Mouse (Mus musculus) gastrocnemius, adult 18-20 months (tissue): Measurements from ENCODE around the gene Slc22a23. TPM values are rescaled to one million over a fixed set of nuclear protein-coding genes. Genes with fewer than 3 reads are reported as not detected.

ENCODE experiments used
- DNase-seq: peaks from one replicate; pipeline ENCODE4 v3.0.0; 2021; ENCODE audit warnings: low spot score
- total RNA-seq, 2 experiments: library from RNA; stranded (reverse); gene quantifications; 2 replicates each; pipeline ENCODE4 v1.2.3; 2021

Gene Slc22a23
- total RNA-seq, 2 experiments from 2014 or later, result 10.2 to 13.1 TPM

DNA sequence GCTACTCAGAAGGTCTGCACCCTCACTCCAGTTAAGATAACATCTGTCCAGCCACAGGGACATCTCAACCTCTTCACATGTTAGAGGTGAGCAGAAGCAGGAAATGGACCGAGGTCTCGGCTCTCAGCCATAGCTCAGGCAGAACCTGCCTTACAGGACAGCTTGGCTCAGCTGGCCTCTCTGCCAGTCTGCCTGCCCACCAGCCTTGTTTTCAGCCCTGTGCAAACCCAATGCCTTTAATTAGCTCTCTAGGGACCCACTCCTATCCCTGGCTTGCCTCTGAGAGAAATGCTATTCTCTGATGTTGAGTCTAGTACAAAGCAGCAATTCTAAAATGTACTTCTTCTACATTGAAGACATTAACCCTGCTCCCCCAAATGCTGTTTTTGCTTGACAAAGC lies 73.3 kb downstream of the Slc22a23 start:
- no peak for DNase-seq

DNA sequence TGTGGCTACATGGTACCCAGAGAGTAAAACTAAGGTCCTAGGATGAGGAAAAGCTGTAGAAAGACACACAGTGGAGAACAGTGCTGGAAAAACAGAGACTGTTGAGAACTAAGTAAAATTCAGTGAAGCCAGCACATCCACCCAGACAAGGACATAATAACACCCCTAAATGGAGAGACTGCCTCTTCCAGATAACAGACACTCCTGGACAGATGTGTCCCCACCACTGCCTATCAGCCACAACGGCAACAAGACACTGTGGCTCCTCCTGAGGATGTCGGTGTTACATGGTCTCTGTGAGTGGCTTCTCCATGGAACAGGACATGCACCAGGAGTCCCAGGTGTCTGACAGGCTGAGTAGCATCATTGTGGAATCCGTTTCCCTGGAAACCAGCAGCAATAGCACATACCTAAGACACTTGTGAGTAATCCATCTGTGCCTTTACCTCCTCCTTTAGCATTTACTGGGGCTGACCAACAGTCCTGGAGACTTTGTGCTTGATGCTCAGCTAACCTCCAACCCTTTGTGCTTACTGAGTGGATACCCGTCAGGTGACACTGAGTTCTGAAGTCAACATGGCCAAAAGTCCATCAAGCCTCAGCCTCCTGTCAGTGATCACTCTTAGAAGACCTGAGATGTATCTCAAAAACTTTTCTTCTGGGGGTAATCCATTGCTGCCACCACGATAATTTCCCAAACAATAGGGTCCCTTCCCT lies 73.9 kb downstream of the Slc22a23 start:
- DNase-seq, result no peak

DNA sequence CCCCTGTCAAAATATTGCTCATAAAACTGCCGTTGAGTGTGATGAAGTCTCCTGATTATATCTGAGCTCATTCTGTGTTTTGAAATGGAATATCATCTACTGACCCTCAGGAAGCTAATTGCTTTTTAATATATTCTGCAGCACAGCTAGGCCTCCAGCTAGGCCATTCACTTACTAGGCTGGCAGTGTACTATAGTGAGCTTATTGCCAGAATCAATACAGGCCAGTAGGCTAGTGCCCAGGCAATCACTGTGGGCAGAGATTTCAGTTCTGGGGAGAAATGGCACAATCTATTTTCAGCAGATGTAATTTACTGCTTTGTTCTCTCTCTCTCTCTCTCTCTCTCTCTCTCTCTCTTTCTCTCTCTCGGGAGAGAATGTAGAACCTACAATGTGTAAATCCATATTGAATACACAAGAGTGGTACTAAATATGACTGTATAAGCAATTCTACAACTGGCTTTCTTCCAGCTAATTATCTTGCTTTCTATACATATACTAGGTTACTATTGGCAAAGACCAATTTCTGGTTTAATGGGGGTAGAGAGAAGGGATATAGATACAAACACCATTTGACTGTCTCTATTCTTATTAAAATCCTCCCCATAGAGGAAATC lies 75.5 kb downstream of the Slc22a23 start:
- DNase-seq, result no peak

DNA sequence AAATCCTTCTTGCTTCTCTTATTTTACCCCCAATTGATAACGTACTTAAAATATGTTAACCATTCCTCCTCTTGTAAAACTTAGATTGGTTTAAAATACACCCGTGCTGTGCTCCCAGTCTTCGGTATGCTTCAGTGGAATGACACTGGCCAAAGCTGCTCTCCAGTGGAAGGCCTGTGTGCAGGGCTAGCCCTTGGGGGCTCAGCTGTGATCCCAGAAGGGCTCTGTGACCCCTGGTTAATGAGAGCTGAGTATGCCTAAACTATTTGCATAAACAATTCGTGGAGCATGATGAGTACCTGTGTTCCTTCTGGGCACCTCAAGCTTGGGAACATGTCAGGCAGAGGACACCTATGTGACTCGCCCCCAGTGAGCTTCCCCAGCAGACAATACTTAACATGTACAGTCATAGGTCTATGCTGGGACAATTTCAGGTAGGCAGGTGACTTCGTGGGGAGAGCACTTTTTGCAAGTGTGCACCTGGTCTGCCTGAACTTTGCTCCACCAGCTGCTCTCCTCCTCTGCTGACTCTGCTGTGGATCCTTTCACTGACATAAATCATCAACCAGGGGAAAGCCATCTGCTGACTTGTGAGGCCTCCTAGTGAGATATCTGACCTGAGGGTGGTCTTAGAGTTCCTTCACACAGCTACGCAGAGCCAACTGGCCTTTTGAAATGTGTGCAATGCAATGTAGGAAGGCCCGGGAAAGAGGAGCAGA lies 77.9 kb downstream of the Slc22a23 start:
- DNase-seq, result no peak

DNA sequence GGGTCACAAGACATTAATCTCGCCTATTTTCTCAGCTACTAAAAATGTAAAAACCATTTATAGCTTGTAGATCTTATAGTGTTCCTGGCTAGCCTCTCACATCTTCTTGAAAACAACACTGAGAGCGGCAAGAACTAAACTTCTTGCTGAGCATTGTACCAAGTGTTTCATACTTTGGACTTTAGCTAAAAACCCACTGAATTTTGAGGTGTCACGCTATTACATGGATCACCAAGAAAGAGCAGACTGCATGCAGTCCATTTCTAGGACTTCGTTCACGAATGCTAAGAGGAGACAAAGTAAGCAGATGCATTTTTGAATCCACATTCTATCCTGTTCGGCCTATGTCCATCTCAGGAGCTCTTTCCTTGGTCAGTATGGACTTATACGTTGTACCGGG lies 78.9 kb downstream of the Slc22a23 start:
- no peak for DNase-seq

DNA sequence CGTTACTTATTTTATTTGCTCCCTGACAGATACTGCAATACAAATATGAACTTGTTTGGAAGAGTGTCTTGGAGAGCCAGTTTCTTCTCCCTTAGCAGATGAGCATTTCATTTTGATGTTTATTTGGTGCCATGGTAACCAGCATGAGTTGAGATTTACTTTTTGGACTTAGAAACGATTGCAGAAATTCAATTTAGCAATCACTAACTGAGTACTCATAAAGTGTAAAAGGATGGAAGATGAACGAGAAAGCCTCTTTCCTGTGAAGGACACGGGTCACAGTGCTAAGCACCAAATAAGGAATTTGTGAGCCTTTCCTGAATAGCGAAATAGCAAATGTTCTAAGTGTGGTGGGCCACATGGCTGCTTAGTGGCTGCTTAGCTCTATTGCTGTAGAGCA lies 79.4 kb downstream of the Slc22a23 start:
- DNase-seq, result no peak

DNA sequence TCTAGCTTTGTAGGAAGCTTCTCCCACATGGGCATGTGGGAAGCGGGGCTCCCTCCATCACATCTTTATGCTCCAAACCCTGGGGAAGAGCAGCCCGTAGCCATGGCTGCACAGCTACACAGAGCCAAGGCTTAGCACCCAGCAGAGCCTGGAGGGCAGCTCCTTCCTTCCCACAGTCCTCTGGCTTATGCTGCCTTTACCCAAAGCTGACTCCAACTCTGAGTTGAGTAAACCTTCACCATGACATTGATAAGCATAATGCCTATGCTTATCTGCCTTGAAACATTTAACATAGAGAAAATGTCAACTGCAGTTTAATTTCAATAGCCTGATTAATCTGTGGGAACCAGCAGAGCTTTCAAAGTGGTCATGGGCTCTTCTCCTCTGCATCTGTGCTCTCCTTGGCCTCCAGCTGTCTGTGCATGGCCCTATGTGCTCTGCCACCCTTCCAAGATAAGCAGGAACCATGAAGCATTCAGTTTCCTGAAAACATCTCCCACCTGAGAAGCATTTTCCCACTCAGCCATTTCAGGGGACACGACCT lies 79.9 kb downstream of the Slc22a23 start:
- DNase-seq, result no peak

DNA sequence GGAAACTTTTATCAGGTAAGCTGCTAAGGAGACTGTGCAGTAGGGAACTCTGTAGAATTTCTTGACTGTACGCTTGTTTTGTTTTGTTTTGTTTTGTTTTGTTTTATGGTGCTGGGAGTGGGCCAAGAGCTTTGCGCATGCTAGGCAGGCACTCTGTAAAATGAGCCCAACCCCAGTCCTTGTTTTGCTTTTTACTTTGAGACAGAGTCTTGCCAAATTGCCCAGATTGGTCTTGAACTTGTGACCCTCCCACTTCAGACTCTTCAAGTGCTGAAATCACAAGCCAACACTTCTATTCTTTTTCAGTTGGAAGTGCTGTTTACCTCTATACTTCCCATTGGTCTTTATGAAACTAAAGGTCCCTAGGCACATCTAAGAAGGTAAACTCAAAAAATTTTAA lies 80.5 kb downstream of the Slc22a23 start:
- DNase-seq, result no peak

DNA sequence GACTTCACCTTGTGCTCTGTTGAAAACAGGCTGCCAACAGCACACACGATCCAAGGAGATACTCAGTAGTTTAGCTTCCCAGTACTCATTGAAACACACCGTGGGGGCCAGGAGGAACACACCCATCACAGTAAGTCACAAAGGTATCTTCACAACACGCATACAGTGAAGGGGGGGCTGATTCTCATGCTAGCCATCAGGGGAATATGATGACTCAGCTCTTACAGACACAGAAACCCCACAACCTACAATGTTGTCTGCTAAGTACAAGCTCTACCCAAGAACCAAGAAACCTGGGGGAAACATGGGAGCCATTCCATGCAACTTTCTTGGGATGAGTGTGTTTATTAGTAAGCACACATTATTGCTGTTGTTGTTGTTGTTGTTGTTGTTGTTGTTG lies 86.2 kb downstream of the Slc22a23 start:
- DNase-seq, result no peak

DNA sequence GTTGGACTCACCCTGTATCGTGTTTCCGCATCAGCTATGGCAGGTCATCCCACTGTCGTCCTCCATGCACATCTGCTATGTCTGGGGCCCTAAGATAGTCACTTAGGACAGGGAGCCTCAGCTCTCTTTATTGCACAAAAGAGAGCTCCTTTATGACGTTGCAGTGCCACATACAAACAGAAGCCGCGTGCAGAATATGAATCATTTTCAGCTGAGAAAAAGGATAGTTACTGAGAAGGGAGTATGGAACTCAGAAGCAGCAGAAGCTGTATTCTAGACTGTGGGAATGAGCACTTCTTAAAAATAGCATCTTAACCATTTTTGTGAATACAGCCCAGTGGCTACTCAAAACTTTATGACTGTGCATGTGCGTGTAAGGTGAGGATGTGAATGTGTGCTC lies 87.8 kb downstream of the Slc22a23 start:
- no peak for DNase-seq

DNA sequence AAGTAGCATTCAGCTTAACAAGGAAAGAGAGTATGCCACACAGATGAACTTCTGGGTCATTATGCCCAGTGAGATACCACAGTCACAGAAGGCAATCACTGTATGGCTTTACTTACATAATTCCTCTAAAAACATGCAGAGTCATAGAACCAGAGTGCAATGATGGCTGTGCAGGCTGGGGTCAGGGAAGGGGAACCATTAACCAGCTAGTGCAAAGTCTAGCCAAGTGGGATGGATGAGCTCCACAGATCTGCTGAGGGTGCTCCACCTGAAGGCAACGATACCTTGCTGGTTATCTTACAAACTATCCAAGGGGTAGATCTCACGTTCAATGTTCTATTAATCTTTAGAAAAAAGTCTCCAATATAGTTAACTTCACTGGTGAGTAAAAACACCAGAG lies 88.3 kb downstream of the Slc22a23 start:
- DNase-seq, result no peak

DNA sequence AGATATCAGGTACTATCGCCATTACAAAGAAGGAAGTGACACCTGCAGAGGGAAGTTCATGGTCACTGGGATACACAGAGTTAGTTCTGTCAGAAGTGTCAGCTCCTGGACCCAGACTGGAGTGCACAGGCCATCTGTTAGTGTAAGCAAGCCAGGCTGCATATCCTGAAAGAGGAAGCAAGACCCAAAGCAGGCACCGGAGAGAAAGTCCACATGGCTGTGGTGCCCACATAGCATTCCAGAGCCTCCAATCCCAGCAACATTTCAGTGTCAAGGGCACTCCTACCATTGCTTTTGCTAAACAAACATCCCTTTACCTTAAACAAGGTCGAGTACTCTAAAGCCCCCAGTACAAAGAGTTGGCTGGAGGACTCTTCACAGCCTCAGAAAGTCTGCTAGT lies 89.7 kb downstream of the Slc22a23 start:
- peak; percentile 30 for DNase-seq

DNA sequence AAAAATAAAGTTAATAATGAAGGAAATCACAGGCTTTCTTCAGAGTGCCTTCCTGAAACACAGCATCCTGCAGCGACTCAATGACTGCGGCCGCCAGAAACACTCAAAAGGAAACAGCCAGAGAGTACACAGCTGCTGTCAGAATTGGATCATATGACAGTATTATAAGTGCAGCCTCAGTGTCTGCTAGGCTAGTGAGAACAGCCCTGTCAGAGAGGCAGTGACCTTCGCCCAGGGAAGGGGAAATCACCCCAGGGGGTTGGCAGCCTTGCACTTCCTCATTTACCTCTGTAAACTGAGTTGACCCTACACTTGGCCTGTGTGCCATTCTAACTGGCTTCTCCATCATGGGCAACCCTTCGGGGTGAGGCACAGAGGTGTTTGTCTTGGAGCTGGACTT lies 90.3 kb downstream of the Slc22a23 start:
- DNase-seq, result peak; percentile 67

DNA sequence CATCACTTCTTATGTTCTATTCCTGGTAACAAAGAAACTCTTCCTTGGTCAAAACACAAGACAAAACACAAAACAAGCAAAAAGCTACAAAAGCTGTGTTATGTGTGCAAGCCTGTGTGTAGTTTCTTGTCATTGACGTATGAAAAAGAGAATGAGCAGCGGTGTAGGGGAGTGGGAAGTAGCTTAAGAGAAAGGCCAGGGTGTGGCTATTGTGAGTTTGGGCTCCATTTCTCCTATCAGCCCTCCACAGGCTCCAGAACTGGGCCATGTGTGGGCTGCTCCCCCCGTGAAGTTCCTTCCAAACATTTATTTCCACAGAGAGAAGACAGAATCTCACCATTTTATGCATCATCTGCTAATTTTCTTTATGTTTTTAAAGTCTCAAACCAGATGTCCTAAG lies 91.2 kb downstream of the Slc22a23 start:
- no peak for DNase-seq

DNA sequence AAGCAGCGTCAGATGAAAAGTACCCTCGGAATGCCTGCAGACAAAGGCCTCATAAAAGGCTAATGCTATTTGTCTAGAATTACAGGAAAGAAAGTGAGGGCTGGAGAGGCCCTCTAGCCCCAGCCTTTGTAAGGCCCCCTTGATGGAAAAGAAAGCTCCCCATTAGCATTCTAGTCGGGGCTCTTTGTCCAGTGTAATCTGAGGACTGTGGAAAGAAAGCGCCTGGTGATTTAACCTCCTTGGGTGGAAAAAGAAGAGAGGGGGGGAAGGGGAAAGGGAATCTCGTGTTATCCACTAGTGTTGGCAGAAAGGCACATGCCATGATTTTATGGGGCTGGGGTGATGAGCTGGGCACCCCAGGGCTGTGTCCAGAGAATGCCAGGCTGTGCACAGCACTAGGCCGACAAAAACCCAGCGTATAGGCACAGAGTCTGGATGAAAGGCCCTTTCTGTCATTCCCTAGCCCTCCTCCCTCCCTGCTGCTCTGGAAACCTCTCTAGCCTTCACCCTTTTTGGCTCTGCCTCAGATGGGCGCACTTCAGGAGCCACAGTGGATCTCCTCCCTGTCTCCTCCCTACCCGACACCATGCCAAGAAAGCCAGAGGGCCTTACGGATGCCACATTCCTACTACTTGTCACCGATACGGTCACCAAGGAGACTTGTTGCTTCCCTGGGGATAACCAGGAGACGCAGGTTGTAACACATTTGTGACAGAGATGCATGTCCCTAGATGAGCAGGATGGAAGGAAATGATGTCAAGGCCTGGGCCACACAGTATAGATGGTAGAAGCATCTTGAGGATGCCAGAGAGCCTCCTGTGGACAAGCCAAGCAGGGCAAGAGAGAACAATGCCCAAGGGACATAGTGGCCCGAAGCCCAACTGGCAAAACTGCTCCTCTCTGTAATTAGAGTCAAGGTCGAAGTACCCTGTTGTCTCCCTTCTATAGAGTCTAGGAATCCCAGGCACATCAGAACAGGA lies 95.8 kb downstream of the Slc22a23 start:
- no peak for DNase-seq

DNA sequence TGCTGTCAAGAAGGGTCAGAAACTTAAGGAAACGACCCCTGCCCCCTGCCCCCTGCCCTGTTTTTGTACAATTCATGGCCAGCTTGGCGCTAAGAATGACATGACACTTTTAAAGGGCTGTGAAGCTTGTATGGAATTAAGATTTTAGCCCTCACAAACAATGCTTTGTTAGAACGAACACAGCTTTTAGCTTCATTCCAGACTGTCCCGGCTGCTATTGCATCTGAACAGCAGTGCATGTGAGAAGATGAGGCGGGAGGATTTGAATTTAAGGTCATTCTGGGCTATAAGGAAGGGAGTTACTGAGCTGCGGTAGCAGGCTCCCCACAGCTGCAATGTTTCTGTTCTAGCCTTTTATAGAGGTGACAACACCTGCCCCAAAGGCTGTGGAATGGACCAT lies 96.9 kb downstream of the Slc22a23 start:
- DNase-seq, result no peak

DNA sequence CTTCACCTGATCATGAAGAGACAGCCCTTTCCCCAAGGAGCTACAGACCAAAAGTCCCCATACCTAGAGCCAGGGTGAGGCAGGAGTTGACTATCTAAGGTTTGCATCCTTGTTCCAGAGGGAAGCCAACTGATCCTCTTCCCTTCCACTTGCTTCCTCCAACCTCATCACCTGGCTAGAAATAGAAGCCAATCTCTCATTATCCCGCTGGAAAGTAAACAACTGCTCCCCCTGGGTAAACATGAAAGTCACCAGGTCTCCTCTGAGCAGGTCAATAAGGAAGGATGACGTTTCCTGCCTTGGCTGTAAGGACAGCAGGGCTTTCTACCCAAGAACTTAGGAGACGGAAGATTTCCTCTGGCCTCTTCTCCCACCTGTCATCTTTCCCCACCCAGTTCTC lies 98.2 kb downstream of the Slc22a23 start:
- no peak for DNase-seq

DNA sequence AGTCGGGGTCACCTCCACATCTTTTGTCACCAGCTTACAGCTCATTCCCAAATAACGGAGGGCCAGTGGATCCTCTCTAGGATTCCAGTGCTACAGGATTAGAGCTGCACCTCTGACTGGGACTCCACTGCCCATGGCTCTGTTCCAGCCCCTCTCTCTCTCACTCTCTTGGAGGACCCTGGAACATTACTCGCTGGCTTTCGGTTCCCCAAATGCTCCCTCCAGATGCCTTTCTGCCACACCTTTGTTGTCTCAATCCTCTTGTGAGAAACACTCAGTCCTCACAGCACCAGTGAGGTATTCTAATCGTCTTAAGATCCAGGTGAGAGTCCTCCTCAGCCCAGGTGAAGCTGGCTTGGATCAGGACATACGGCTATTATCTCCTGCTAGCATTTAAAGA lies 99.8 kb downstream of the Slc22a23 start:
- no peak for DNase-seq

DNA sequence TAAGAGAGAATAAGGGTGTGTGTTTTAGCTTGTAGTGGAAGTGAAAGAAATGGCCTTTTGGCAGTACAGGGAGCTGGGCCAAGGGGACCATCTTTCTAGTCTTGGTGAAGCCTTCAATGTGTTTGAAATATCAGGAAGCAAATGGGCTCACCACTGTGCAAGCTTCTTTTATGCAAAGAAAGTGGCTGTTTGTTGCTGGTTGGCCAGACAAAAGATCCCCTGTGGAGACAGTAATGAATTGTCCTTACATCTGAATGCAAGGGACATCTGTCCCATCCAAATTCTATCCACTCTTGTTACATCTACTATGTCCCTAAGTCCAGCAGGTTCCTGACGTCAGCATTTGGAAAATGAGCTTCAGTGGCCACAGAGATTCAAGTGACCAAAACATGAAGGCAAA lies 100.8 kb downstream of the Slc22a23 start:
- DNase-seq, result no peak

DNA sequence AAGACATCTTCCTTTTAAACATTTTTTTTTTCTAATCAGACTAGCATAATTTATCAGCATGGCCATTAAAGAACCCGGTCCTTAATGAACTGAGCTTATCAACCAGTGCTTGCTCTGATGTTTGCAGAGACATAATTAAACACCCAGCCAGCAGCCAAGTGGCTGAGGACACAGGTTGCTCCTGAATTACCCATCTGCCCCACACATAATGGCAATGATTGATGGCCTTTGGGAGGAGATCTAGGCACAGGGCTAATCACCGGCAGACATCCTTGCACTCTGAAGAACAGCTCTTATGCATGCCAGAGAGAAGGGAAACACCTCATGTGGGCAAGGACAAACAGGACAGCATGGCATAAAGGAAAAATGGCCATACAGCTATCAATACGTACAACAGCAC lies 102.8 kb downstream of the Slc22a23 start:
- no peak for DNase-seq

DNA sequence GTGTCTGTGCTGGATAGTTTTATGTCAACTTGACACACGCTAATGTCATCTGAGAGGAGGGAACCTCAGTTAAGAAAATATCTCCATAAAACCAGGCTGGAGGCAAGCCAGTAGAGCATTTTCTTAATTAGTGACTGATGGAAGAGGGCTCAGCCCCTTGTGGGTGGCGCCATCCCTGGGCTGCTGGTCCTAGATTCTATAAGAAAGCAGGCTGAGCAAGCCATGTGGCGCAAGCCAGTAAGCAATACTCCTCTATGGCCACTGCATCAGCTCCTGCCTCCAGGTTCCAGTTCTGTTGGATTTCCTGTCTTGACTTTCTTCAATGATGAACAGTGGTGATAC lies 104.9 kb downstream of the Slc22a23 start:
- no peak for DNase-seq
